Mouse (Mus musculus) G1E (cell line): ENCODE measurements around the gene Sbno2. TPM values are rescaled to one million over a fixed set of nuclear protein-coding genes. Genes with fewer than 3 reads are reported as not detected.
A peak's percentile ranks its signal among the peaks of the same experiment; 100 is the strongest.

Experiments used
- ATAC-seq: 2 replicates; pipeline ENCODE4 v1.8.0; 2016; ENCODE audit warnings: mild to moderate bottlenecking; ENCODE audit not compliant: insufficient number of reproducible peaks, poor library complexity, low FRiP score, severe bottlenecking; ENCODE audit errors: extremely low read depth
- DNase-seq: peaks from one replicate; pipeline ENCODE4 v3.0.0; 2012; ENCODE audit warnings: low spot score
- H3K27me3 ChIP-seq: 2 replicates; pipeline ENCODE4 v1.6.1; 2012; ENCODE audit warnings: mild to moderate bottlenecking, low read length, inconsistent platforms; ENCODE audit not compliant: insufficient read depth
- H3K36me3 ChIP-seq: replicated peaks from 2 replicates; pipeline ENCODE3; 2012; ENCODE audit warnings: mild to moderate bottlenecking, inconsistent platforms
- H3K4me1 ChIP-seq: 2 replicates; pipeline ENCODE4 v1.6.1; 2012; ENCODE audit warnings: low read depth, low read length, inconsistent platforms, mixed read lengths; ENCODE audit not compliant: insufficient read depth
- H3K4me3 ChIP-seq: 2 replicates; pipeline ENCODE4 v1.5.1; 2012; ENCODE audit warnings: low read depth, mild to moderate bottlenecking, inconsistent platforms, low read length, moderate library complexity, mixed read lengths
- H3K9me3 ChIP-seq: replicated peaks from 2 replicates; pipeline ENCODE4 v1.6.1; 2012; ENCODE audit warnings: inconsistent platforms
- CTCF ChIP-seq: IDR thresholded peaks from 2 replicates; pipeline ENCODE4 v1.5.1; 2012; ENCODE audit warnings: low read depth, low read length, inconsistent platforms, mixed read lengths
- GATA1 ChIP-seq: IDR thresholded peaks from 2 replicates; pipeline ENCODE4 v1.6.1; 2012; ENCODE audit warnings: borderline replicate concordance, low read length, inconsistent platforms, mixed read lengths
- GATA2 ChIP-seq: IDR thresholded peaks from 2 replicates; pipeline ENCODE4 v1.6.1; 2012; ENCODE audit warnings: low read depth, low read length, inconsistent platforms, borderline replicate concordance
- POLR2AphosphoS5 ChIP-seq: IDR thresholded peaks from 2 replicates; pipeline ENCODE4 v1.6.1; 2012; ENCODE audit warnings: low read depth, low read length, inconsistent platforms; ENCODE audit not compliant: insufficient replicate concordance
- TAL1 ChIP-seq: conservative IDR thresholded peaks from 2 replicates; pipeline ENCODE4 v1.6.1; 2012; ENCODE audit warnings: low read depth, low read length, inconsistent platforms, mixed read lengths
- polyA plus RNA-seq: library from polyadenylated mRNA; stranded (reverse); fragments of >175 nt; gene quantifications from 2 replicates; pipeline ENCODE4 v1.2.3, GENCODE M21; 2012
- total RNA-seq, 2 experiments: library from RNA; stranded (forward) in 1 of 2; stranded (reverse) in 1 of 2; fragments of 200-1000 nt in 1 of 2; fragments of >200 nt in 1 of 2; fragmentation: Nextera tagmentation in 1 of 2; gene quantifications; 2 replicates each; pipeline ENCODE4 v1.2.3; 2014 to 2017

Gene Sbno2
- total and polyA plus RNA-seq, 3 experiments: 18.1 to 37.4 (median 34.2) TPM

DNA sequence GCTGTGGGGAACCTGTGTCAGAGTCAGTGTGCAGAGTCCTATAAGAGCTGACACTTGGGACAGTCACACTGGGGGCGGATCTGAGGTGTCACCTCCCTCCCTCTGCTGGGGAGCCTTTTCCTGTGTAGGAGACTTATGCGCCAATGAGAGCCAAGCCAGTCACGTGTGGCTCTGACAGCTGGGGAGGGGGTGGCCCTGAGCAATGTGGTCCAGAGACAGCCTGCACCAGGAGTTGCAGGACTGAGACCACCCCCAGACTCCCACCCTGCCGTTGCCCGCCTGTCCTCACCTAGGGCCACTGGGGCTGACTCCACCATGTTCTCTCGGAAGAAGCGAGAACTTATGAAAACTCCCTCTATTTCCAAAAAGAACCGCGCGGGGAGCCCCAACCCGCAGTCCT is 88.9 kb downstream of the Sbno2 start, which contains the start of gene Arhgap45:
Gene Arhgap45, plus strand, starts transcription at position 143 of the 400 bp plus-strand sequence.
- DNase-seq: peak; percentile 98
- Histone ChIP-seq H3K36me3 (peaks cover 84% of the 10 kb centered on the region), H3K4me1 (peaks cover 71% of the 10 kb centered on the region)

GRCm38 (mm10) chr10:80015583-80015982 is 89.8 kb downstream of the Sbno2 start:
- H3K27me3 ChIP-seq: no peaks in the 10 kb centered on the region
- DNase-seq: no peak
- H3K4me1 ChIP-seq: peaks cover 62% of the 10 kb centered on the region
- H3K4me3 ChIP-seq: no peak overlapping the region
- no peak for TF ChIP-seq GATA1
- no peak for TF ChIP-seq GATA2
- TF ChIP-seq CTCF: no peak
- peaks cover 11% of the 10 kb centered on the region for H3K9me3 ChIP-seq
- ATAC-seq: no peak
- peaks cover 84% of the 10 kb centered on the region for H3K36me3 ChIP-seq

More for the DNA sequence above, 88.9 kb downstream of the Sbno2 start, which contains the start of gene Arhgap45:
- ATAC-seq: peak; percentile 91
- Histone ChIP-seq H3K9me3 (peaks cover 2% of the 10 kb centered on the region; the same call in 1 of the 2 replicates), H3K27me3 (no peaks in the 10 kb centered on the region), H3K4me3 (peak within 1 kb of the TSS; percentile 85)
- TF ChIP-seq POLR2AphosphoS5: 0 out of 2 replicates have a peak, but pooled peaks have one; percentile 37
- no peak for TF ChIP-seq GATA1
- TF ChIP-seq CTCF: no peak

GRCm38 (mm10) chr10:80014484-80015290 is 90.7 kb downstream of the Sbno2 start:
- Histone ChIP-seq H3K9me3 (peaks cover 20% of the 10 kb centered on the region), H3K4me1 (peaks cover 53% of the 10 kb centered on the region), H3K4me3 (peak overlapping the region; percentile 5; the same call in 1 of the 2 replicates), H3K27me3 (no peaks in the 10 kb centered on the region), H3K36me3 (peaks cover 84% of the 10 kb centered on the region)
- no peak for ATAC-seq
- no peak for TF ChIP-seq GATA1
- no peak for TF ChIP-seq GATA2
- no peak for DNase-seq

DNA sequence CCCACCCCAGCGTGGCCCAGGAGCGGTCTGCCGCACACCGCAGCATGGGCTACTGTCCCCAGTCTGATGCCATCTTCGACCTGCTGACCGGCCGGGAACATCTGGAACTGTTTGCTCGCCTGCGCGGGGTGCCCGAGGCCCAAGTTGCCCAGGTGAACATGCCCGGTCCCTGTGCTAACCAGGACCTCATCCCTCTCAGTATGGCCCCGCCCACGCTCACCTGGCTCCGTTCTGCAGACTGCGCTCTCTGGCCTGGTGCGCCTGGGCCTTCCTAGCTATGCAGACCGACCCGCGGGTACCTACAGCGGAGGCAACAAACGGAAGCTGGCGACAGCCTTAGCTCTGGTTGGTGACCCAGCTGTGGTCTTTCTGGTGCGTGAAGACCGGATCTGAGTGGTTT is 91.8 kb downstream of the Sbno2 start:
- H3K36me3 ChIP-seq: peaks cover 84% of the 10 kb centered on the region
- no peak overlapping the region for H3K4me3 ChIP-seq
- ATAC-seq (no peak), DNase-seq (no peak)
- H3K4me1 ChIP-seq: peaks cover 42% of the 10 kb centered on the region
- TF ChIP-seq GATA2: no peak
- TF ChIP-seq TAL1: no peak
- TF ChIP-seq CTCF: no peak
- TF ChIP-seq POLR2AphosphoS5: no peak
- no peak for TF ChIP-seq GATA1
- H3K27me3 ChIP-seq: no peaks in the 10 kb centered on the region
- peaks cover 26% of the 10 kb centered on the region for H3K9me3 ChIP-seq

GRCm38 (mm10) chr10:80011740-80012139 is 93.6 kb downstream of the Sbno2 start:
- no peak overlapping the region for H3K4me3 ChIP-seq
- no peak for ATAC-seq
- H3K36me3 ChIP-seq: peaks cover 96% of the 10 kb centered on the region
- peaks cover 30% of the 10 kb centered on the region for H3K4me1 ChIP-seq
- TF ChIP-seq GATA1: no peak
- TF ChIP-seq TAL1: no peak
- TF ChIP-seq GATA2: no peak
- no peak for TF ChIP-seq CTCF
- TF ChIP-seq POLR2AphosphoS5: no peak
- peaks cover 27% of the 10 kb centered on the region for H3K9me3 ChIP-seq
- no peak for DNase-seq
- no peaks in the 10 kb centered on the region for H3K27me3 ChIP-seq

Other genes starting within 250 kb of the Sbno2 start
Only the 20 nearest of the 34 such genes appear.
- gene Arid3a, start 178.5 kb downstream of the Sbno2 start, total RNA-seq (2014; fragmentation: Nextera tagmentation): 35.4 and 41.3 TPM in 2 replicates
- gene Arid3a, start 178.5 kb downstream of the Sbno2 start, total RNA-seq (2017): 32.8 and 35.1 TPM in 2 replicates
- gene Arid3a, start 178.5 kb downstream of the Sbno2 start, polyA plus RNA-seq: 164 and 202 TPM in 2 replicates
- gene Wdr18, start 145.4 kb downstream of the Sbno2 start, total RNA-seq (2014; fragmentation: Nextera tagmentation): 28.5 and 37.3 TPM in 2 replicates
- gene Wdr18, start 145.4 kb downstream of the Sbno2 start, total RNA-seq (2017): 34.4 and 34.6 TPM in 2 replicates
- gene Wdr18, start 145.4 kb downstream of the Sbno2 start, polyA plus RNA-seq: 69.0 and 69.5 TPM in 2 replicates
- 0.60 TPM in 1 of 2 replicates, not detected in the other for gene Grin3b, start 134.9 kb downstream of the Sbno2 start, total RNA-seq (2014; fragmentation: Nextera tagmentation)
- gene Grin3b, start 134.9 kb downstream of the Sbno2 start, total RNA-seq (2017): 0.44 TPM in 1 of 2 replicates, not detected in the other
- 0.07 and 0.10 TPM in 2 replicates for gene Grin3b, start 134.9 kb downstream of the Sbno2 start, polyA plus RNA-seq
- gene Tmem259, start 121.2 kb downstream of the Sbno2 start, total RNA-seq (2014; fragmentation: Nextera tagmentation): 62.8 and 79.8 TPM in 2 replicates
- gene Tmem259, start 121.2 kb downstream of the Sbno2 start, total RNA-seq (2017): 41.6 and 47.0 TPM in 2 replicates
- 264 and 361 TPM in 2 replicates for gene Tmem259, start 121.2 kb downstream of the Sbno2 start, polyA plus RNA-seq
- 4.6 and 8.4 TPM in 2 replicates for gene Cnn2, start 117.0 kb downstream of the Sbno2 start, total RNA-seq (2014; fragmentation: Nextera tagmentation)
- 7.4 and 10.5 TPM in 2 replicates for gene Cnn2, start 117.0 kb downstream of the Sbno2 start, total RNA-seq (2017)
- gene Cnn2, start 117.0 kb downstream of the Sbno2 start, polyA plus RNA-seq: 20.8 and 27.2 TPM in 2 replicates
- gene Abca7, start 109.1 kb downstream of the Sbno2 start, total RNA-seq (2014; fragmentation: Nextera tagmentation): 17.4 and 35.9 TPM in 2 replicates
- gene Abca7, start 109.1 kb downstream of the Sbno2 start, total RNA-seq (2017): 12.1 and 15.2 TPM in 2 replicates
- 21.1 and 21.6 TPM in 2 replicates for gene Abca7, start 109.1 kb downstream of the Sbno2 start, polyA plus RNA-seq
- gene Arhgap45, start 88.9 kb downstream of the Sbno2 start, total RNA-seq (2014; fragmentation: Nextera tagmentation): 56.7 and 59.4 TPM in 2 replicates
- 104 and 113 TPM in 2 replicates for gene Arhgap45, start 88.9 kb downstream of the Sbno2 start, total RNA-seq (2017)
- 179 and 186 TPM in 2 replicates for gene Arhgap45, start 88.9 kb downstream of the Sbno2 start, polyA plus RNA-seq
- 74.3 and 90.2 TPM in 2 replicates for gene Polr2e, start 65.8 kb downstream of the Sbno2 start, total RNA-seq (2014; fragmentation: Nextera tagmentation)
- gene Polr2e, start 65.8 kb downstream of the Sbno2 start, total RNA-seq (2017): 54.6 TPM in 2 replicates
- 148 and 206 TPM in 2 replicates for gene Polr2e, start 65.8 kb downstream of the Sbno2 start, polyA plus RNA-seq
- gene Gpx4, start 58.4 kb downstream of the Sbno2 start, total RNA-seq (2014; fragmentation: Nextera tagmentation): 274 and 290 TPM in 2 replicates
- 767 and 808 TPM in 2 replicates for gene Gpx4, start 58.4 kb downstream of the Sbno2 start, total RNA-seq (2017)
- 1,138 and 1,173 TPM in 2 replicates for gene Gpx4, start 58.4 kb downstream of the Sbno2 start, polyA plus RNA-seq
- gene Stk11, start 10.2 kb upstream of the Sbno2 start, total RNA-seq (2014; fragmentation: Nextera tagmentation): 138 and 172 TPM in 2 replicates
- gene Stk11, start 10.2 kb upstream of the Sbno2 start, total RNA-seq (2017): 150 and 154 TPM in 2 replicates
- gene Stk11, start 10.2 kb upstream of the Sbno2 start, polyA plus RNA-seq: 161 and 170 TPM in 2 replicates
- gene Atp5d, start 33.1 kb upstream of the Sbno2 start, total RNA-seq (2014; fragmentation: Nextera tagmentation): 248 and 258 TPM in 2 replicates
- gene Atp5d, start 33.1 kb upstream of the Sbno2 start, total RNA-seq (2017): 81.9 and 82.7 TPM in 2 replicates
- gene Atp5d, start 33.1 kb upstream of the Sbno2 start, polyA plus RNA-seq: 1,539 and 1,678 TPM in 2 replicates
- 67.2 and 74.4 TPM in 2 replicates for gene Cbarp, start 35.3 kb upstream of the Sbno2 start, total RNA-seq (2014; fragmentation: Nextera tagmentation)
- 3.7 and 5.5 TPM in 2 replicates for gene Cbarp, start 35.3 kb upstream of the Sbno2 start, total RNA-seq (2017)
- 66.6 and 73.9 TPM in 2 replicates for gene Cbarp, start 35.3 kb upstream of the Sbno2 start, polyA plus RNA-seq
- 89.8 and 92.3 TPM in 2 replicates for gene Midn, start 42.7 kb upstream of the Sbno2 start, total RNA-seq (2014; fragmentation: Nextera tagmentation)
- 19.2 and 24.3 TPM in 2 replicates for gene Midn, start 42.7 kb upstream of the Sbno2 start, total RNA-seq (2017)
- gene Midn, start 42.7 kb upstream of the Sbno2 start, polyA plus RNA-seq: 295 and 302 TPM in 2 replicates
- 18.1 and 21.2 TPM in 2 replicates for gene Cirbp, start 60.4 kb upstream of the Sbno2 start, total RNA-seq (2014; fragmentation: Nextera tagmentation)
- 32.6 and 34.8 TPM in 2 replicates for gene Cirbp, start 60.4 kb upstream of the Sbno2 start, total RNA-seq (2017)
- 41.4 and 45.2 TPM in 2 replicates for gene Cirbp, start 60.4 kb upstream of the Sbno2 start, polyA plus RNA-seq
- 1.6 TPM in 1 of 2 replicates, not detected in the other for gene 1600002K03Rik, start 67.4 kb upstream of the Sbno2 start, total RNA-seq (2014; fragmentation: Nextera tagmentation)
- gene 1600002K03Rik, start 67.4 kb upstream of the Sbno2 start, total RNA-seq (2017): 7.8 and 8.9 TPM in 2 replicates
- 4.8 and 5.0 TPM in 2 replicates for gene 1600002K03Rik, start 67.4 kb upstream of the Sbno2 start, polyA plus RNA-seq
- gene Efna2, start 73.9 kb upstream of the Sbno2 start, total RNA-seq (2014; fragmentation: Nextera tagmentation): not detected in 2 replicates
- gene Efna2, start 73.9 kb upstream of the Sbno2 start, total RNA-seq (2017): not detected in 2 replicates
- gene Efna2, start 73.9 kb upstream of the Sbno2 start, polyA plus RNA-seq: 0.18 and 0.20 TPM in 2 replicates
- gene Mum1, start 120.9 kb upstream of the Sbno2 start, total RNA-seq (2014; fragmentation: Nextera tagmentation): 10.8 and 16.9 TPM in 2 replicates
- 56.1 and 59.1 TPM in 2 replicates for gene Mum1, start 120.9 kb upstream of the Sbno2 start, total RNA-seq (2017)
- 32.3 and 36.2 TPM in 2 replicates for gene Mum1, start 120.9 kb upstream of the Sbno2 start, polyA plus RNA-seq
- 246 and 251 TPM in 2 replicates for gene Ndufs7, start 143.6 kb upstream of the Sbno2 start, total RNA-seq (2014; fragmentation: Nextera tagmentation)
- gene Ndufs7, start 143.6 kb upstream of the Sbno2 start, total RNA-seq (2017): 152 and 156 TPM in 2 replicates
- gene Ndufs7, start 143.6 kb upstream of the Sbno2 start, polyA plus RNA-seq: 222 and 257 TPM in 2 replicates
- not detected in 2 replicates for gene Gamt, start 155.4 kb upstream of the Sbno2 start, total RNA-seq (2014; fragmentation: Nextera tagmentation)
- gene Gamt, start 155.4 kb upstream of the Sbno2 start, total RNA-seq (2017): 0.17 TPM in 1 of 2 replicates, not detected in the other
- 0.18 TPM in 1 of 2 replicates, not detected in the other for gene Gamt, start 155.4 kb upstream of the Sbno2 start, polyA plus RNA-seq
- gene Dazap1, start 155.9 kb upstream of the Sbno2 start, total RNA-seq (2014; fragmentation: Nextera tagmentation): 191 and 194 TPM in 2 replicates
- 136 and 151 TPM in 2 replicates for gene Dazap1, start 155.9 kb upstream of the Sbno2 start, total RNA-seq (2017)
- gene Dazap1, start 155.9 kb upstream of the Sbno2 start, polyA plus RNA-seq: 533 and 565 TPM in 2 replicates